ENCODE assay signal across 8 mouse cellular contexts in the genomic region with DNA sequence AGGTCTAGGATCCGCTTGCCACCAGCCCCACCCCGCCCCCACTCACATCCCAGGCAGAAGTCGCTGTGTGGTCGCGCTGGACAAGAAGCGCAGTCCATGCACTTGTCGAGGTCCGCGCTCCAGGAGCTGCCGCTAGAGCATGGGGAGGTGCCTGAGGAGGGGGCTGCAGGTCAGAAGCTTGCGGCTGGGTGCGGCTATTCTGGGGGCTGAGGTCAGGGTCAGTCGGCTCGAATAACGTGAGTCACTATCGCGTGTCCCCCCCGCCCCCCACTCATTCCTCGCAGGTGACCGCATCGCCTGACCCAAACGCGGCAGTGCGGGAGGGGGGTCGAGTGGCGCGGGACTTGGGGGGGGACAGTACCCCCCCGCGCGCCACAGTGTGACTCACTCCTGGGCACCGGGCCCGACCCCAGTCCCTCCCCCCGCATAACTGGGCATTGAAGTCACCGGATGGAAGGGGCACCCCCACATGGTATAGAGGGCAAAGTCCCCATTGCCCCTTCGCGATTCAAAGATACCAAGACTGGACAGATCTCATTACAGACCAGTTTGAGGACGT. TPM values are rescaled to one million over a fixed set of nuclear protein-coding genes. Genes with fewer than 3 reads are reported as not detected.
A peak's percentile ranks its signal among the peaks of the same experiment; 100 is the strongest.
DNase-seq lines count a peak whose midpoint lies in the region; ATAC-seq and TF ChIP-seq lines count a peak whose summit lies in the region.

No protein-coding gene starts in this region.

- peak overlapping the region; percentile 98 for H3K4me2 ChIP-seq in forebrain, embryonic 11.5 days (ENCODE audit: low read depth, low read length, severe bottlenecking)
- peak overlapping the region; percentile 92 for H3K4me2 ChIP-seq in hindbrain, embryonic 11.5 days (replicated peaks; ENCODE audit: low read depth, low read length)
- H3K4me2 ChIP-seq in liver, embryonic 13.5 days = peak overlapping the region; percentile 89

- H3K4me1 ChIP-seq in kidney, adult 2 months (ENCODE audit: control insufficient read depth, insufficient read depth, low read length) = peaks cover 13% of the 10 kb centered on the region
- peaks cover 9% of the 10 kb centered on the region; the same call in 1 of the 2 replicates for H3K4me1 ChIP-seq in forebrain, embryonic 11.5 days (replicated peaks; ENCODE audit: control insufficient read depth, insufficient read depth, low read length)
- H3K4me1 ChIP-seq in hindbrain, embryonic 11.5 days (replicated peaks; ENCODE audit: control insufficient read depth, insufficient read depth, low read length) = peaks cover 11% of the 10 kb centered on the region
- peaks cover 58% of the 10 kb centered on the region for H3K4me1 ChIP-seq in liver, embryonic 13.5 days (replicated peaks)
- peaks cover 39% of the 10 kb centered on the region for H3K4me1 ChIP-seq in olfactory bulb, adult 2 months (ENCODE audit: control insufficient read depth, insufficient read depth, low read length)

- TF ChIP-seq CTCF in kidney, adult 2 months (conservative IDR thresholded peaks at IDR 0.05; ENCODE audit: insufficient read depth, insufficient read length, low read depth, low read length) = no peak
- no peak for TF ChIP-seq CTCF in olfactory bulb, adult 2 months (IDR thresholded peaks at IDR 0.05; ENCODE audit: insufficient read depth, low read depth, low read length)

- ATAC-seq in forebrain, embryonic 11.5 days (replicated peaks; ENCODE audit: low FRiP score) = no peak
- no peak for ATAC-seq in hindbrain, embryonic 11.5 days (ENCODE audit: low FRiP score)
- no peak for ATAC-seq in liver, embryonic 13.5 days (ENCODE audit: low read depth)

- DNase-seq in kidney, adult 2 months = peak; percentile 49
- DNase-seq in kidney, adult 9 months = no peak
- DNase-seq in adrenal gland, postnatal 14 days = peak; percentile 90
- DNase-seq in forebrain, embryonic 11.5 days (ENCODE audit: low spot score) = peak; percentile 68
- DNase-seq in hindbrain, embryonic 11.5 days (ENCODE audit: low spot score) = peak; percentile 57
- DNase-seq in liver, embryonic 13.5 days = no peak
- DNase-seq in left cerebral cortex, adult 11 months (ENCODE audit: low spot score) = no peak

- peak overlapping the region; percentile 96 for H3K4me3 ChIP-seq in kidney, adult 2 months (ENCODE audit: insufficient read depth, low read depth, low read length)
- peak overlapping the region; percentile 46 for H3K4me3 ChIP-seq in forebrain, embryonic 11.5 days (ENCODE audit: low read depth, low read length)
- peak overlapping the region; percentile 45 for H3K4me3 ChIP-seq in hindbrain, embryonic 11.5 days (ENCODE audit: low read depth, low read length)
- peak overlapping the region; percentile 63 for H3K4me3 ChIP-seq in liver, embryonic 13.5 days (replicated peaks)
- peak overlapping the region; percentile 63 for H3K4me3 ChIP-seq in olfactory bulb, adult 2 months (ENCODE audit: insufficient read depth, low read depth, low read length)

- under 1% methylated on average over 37 of the region's 37 CpGs for WGBS in kidney, adult 2 months
- WGBS in forebrain, embryonic 11.5 days = under 1% methylated on average over 36 of the region's 37 CpGs
- under 1% methylated on average over 34 of the region's 37 CpGs for WGBS in hindbrain, embryonic 11.5 days
- 2% methylated on average over 37 of the region's 37 CpGs for WGBS in liver, embryonic 13.5 days (ENCODE audit: insufficient replicate concordance)
- WGBS in olfactory bulb, adult 2 months = 2% methylated on average over 37 of the region's 37 CpGs

- TF ChIP-seq POLR2A in kidney, adult 2 months (IDR thresholded peaks at IDR 0.05; ENCODE audit: low read depth, low read length) = no peak
- TF ChIP-seq POLR2A in olfactory bulb, adult 2 months (IDR thresholded peaks at IDR 0.05; ENCODE audit: insufficient read depth, low read depth, low read length) = no peak

- H3K36me3 ChIP-seq in kidney, adult 2 months (ENCODE audit: control insufficient read depth, insufficient read depth, low read length) = no peaks in the 10 kb centered on the region
- no peaks in the 10 kb centered on the region for H3K36me3 ChIP-seq in forebrain, embryonic 11.5 days (ENCODE audit: control insufficient read depth, insufficient read depth, low read length)
- H3K36me3 ChIP-seq in hindbrain, embryonic 11.5 days (ENCODE audit: control insufficient read depth, insufficient read depth, low read length) = no peaks in the 10 kb centered on the region
- no peaks in the 10 kb centered on the region for H3K36me3 ChIP-seq in liver, embryonic 13.5 days

- H3K27ac ChIP-seq in kidney, adult 2 months (ENCODE audit: insufficient read depth, low read depth, low read length) = peak overlapping the region; percentile 64; the same call in 1 of the 2 replicates
- H3K27ac ChIP-seq in forebrain, embryonic 11.5 days (ENCODE audit: low read depth, low read length) = no peak overlapping the region
- no peak overlapping the region for H3K27ac ChIP-seq in hindbrain, embryonic 11.5 days (ENCODE audit: low read depth, low read length)
- no peak overlapping the region for H3K27ac ChIP-seq in liver, embryonic 13.5 days
- H3K27ac ChIP-seq in olfactory bulb, adult 2 months (ENCODE audit: insufficient read depth, low read depth, low read length) = no peak overlapping the region

- H3K27me3 ChIP-seq in kidney, adult 2 months (replicated peaks; ENCODE audit: control insufficient read depth, insufficient read depth, low read length) = no peaks in the 10 kb centered on the region
- H3K27me3 ChIP-seq in forebrain, embryonic 11.5 days (ENCODE audit: control insufficient read depth, insufficient read depth, low read length) = peaks cover 38% of the 10 kb centered on the region
- peaks cover 57% of the 10 kb centered on the region for H3K27me3 ChIP-seq in hindbrain, embryonic 11.5 days (ENCODE audit: control insufficient read depth, insufficient read depth, low read length)
- H3K27me3 ChIP-seq in liver, embryonic 13.5 days = peaks cover 72% of the 10 kb centered on the region

- H3K9ac ChIP-seq in forebrain, embryonic 11.5 days (ENCODE audit: low read length) = peak overlapping the region; percentile 56; the same call in 1 of the 2 replicates
- H3K9ac ChIP-seq in hindbrain, embryonic 11.5 days (ENCODE audit: low read depth, low read length) = peak overlapping the region; percentile 40; the same call in 1 of the 2 replicates
- H3K9ac ChIP-seq in liver, embryonic 13.5 days = peak overlapping the region; percentile 67

- no peaks in the 10 kb centered on the region for H3K9me3 ChIP-seq in forebrain, embryonic 11.5 days (ENCODE audit: control insufficient read depth, low read length)
- H3K9me3 ChIP-seq in hindbrain, embryonic 11.5 days (ENCODE audit: control insufficient read depth, low read length) = no peaks in the 10 kb centered on the region
- H3K9me3 ChIP-seq in liver, embryonic 13.5 days (replicated peaks) = no peaks in the 10 kb centered on the region

RNA-seq across cellular contexts. Expression of a gene that starts 0.7 kb away (rescaled TPM):
- 10.0 and 14.4 TPM in 2 replicates for polyA plus RNA-seq in kidney, adult 2 months (2012; rRNA removed)
- 85.2 and 119 TPM in 2 replicates for total RNA-seq in adrenal gland, postnatal 14 days (2021)
- polyA plus RNA-seq in forebrain, embryonic 11.5 days (2014; fragmentation: Nextera tagmentation; extraction: Ambion mirVana) = 2.5 and 2.7 TPM in 2 replicates
- polyA plus RNA-seq in hindbrain, embryonic 11.5 days (2014; fragmentation: Nextera tagmentation; extraction: Ambion mirVana) = 1.2 and 3.3 TPM in 2 replicates
- 6.2 and 6.7 TPM in 2 replicates for polyA plus RNA-seq in liver, embryonic 13.5 days (2015; fragmentation: Nextera tagmentation; extraction: Ambion mirVana)
- polyA plus RNA-seq in olfactory bulb, adult 2 months (2012; ENCODE audit: insufficient read depth, insufficient read length, low replicate concordance, missing spikeins) = not detected in 2 replicates

RNA-seq across cellular contexts. Expression of a gene that starts 2.5 kb away (rescaled TPM):
- 2.5 and 2.6 TPM in 2 replicates for polyA plus RNA-seq in kidney, adult 2 months (2012; rRNA removed)
- total RNA-seq in adrenal gland, postnatal 14 days (2021) = 0.30 TPM in 1 of 2 replicates, not detected in the other
- polyA plus RNA-seq in forebrain, embryonic 11.5 days (2014; fragmentation: Nextera tagmentation; extraction: Ambion mirVana) = 8.7 and 9.7 TPM in 2 replicates
- polyA plus RNA-seq in hindbrain, embryonic 11.5 days (2014; fragmentation: Nextera tagmentation; extraction: Ambion mirVana) = 12.8 and 18.1 TPM in 2 replicates
- polyA plus RNA-seq in liver, embryonic 13.5 days (2015; fragmentation: Nextera tagmentation; extraction: Ambion mirVana) = 0.68 and 1.3 TPM in 2 replicates
- polyA plus RNA-seq in olfactory bulb, adult 2 months (2012; ENCODE audit: insufficient read depth, insufficient read length, low replicate concordance, missing spikeins) = not detected in 2 replicates

RNA-seq across cellular contexts. Expression of a gene that starts 2.9 kb away (rescaled TPM):
- 14.2 and 15.7 TPM in 2 replicates for polyA plus RNA-seq in kidney, adult 2 months (2012; rRNA removed)
- 25.2 and 26.3 TPM in 2 replicates for total RNA-seq in adrenal gland, postnatal 14 days (2021)
- 54.0 and 56.6 TPM in 2 replicates for polyA plus RNA-seq in forebrain, embryonic 11.5 days (2014; fragmentation: Nextera tagmentation; extraction: Ambion mirVana)
- polyA plus RNA-seq in hindbrain, embryonic 11.5 days (2014; fragmentation: Nextera tagmentation; extraction: Ambion mirVana) = 56.6 and 56.8 TPM in 2 replicates
- 27.6 and 27.8 TPM in 2 replicates for polyA plus RNA-seq in liver, embryonic 13.5 days (2015; fragmentation: Nextera tagmentation; extraction: Ambion mirVana)
- polyA plus RNA-seq in olfactory bulb, adult 2 months (2012; ENCODE audit: insufficient read depth, insufficient read length, low replicate concordance, missing spikeins) = not detected in 2 replicates

RNA-seq across cellular contexts. Expression of a gene that starts 3.2 kb away (rescaled TPM):
- 367 and 378 TPM in 2 replicates for polyA plus RNA-seq in kidney, adult 2 months (2012; rRNA removed)
- total RNA-seq in adrenal gland, postnatal 14 days (2021) = 158 and 163 TPM in 2 replicates
- polyA plus RNA-seq in forebrain, embryonic 11.5 days (2014; fragmentation: Nextera tagmentation; extraction: Ambion mirVana) = 38.3 and 40.3 TPM in 2 replicates
- 49.7 and 52.5 TPM in 2 replicates for polyA plus RNA-seq in hindbrain, embryonic 11.5 days (2014; fragmentation: Nextera tagmentation; extraction: Ambion mirVana)
- polyA plus RNA-seq in liver, embryonic 13.5 days (2015; fragmentation: Nextera tagmentation; extraction: Ambion mirVana) = 21.6 and 21.9 TPM in 2 replicates
- not detected in 2 replicates for polyA plus RNA-seq in olfactory bulb, adult 2 months (2012; ENCODE audit: insufficient read depth, insufficient read length, low replicate concordance, missing spikeins)

RNA-seq across cellular contexts. Expression of a gene that starts 7.3 kb away (rescaled TPM):
- polyA plus RNA-seq in kidney, adult 2 months (2012; rRNA removed) = 0.14 and 0.45 TPM in 2 replicates
- total RNA-seq in adrenal gland, postnatal 14 days (2021) = not detected in 2 replicates
- polyA plus RNA-seq in forebrain, embryonic 11.5 days (2014; fragmentation: Nextera tagmentation; extraction: Ambion mirVana) = 4.8 and 6.6 TPM in 2 replicates
- polyA plus RNA-seq in hindbrain, embryonic 11.5 days (2014; fragmentation: Nextera tagmentation; extraction: Ambion mirVana) = 4.1 and 6.5 TPM in 2 replicates
- polyA plus RNA-seq in liver, embryonic 13.5 days (2015; fragmentation: Nextera tagmentation; extraction: Ambion mirVana) = not detected in 2 replicates
- polyA plus RNA-seq in olfactory bulb, adult 2 months (2012; ENCODE audit: insufficient read depth, insufficient read length, low replicate concordance, missing spikeins) = not detected in 2 replicates

Comparison
In these comparisons a context has a peak if more than half of its experiments do, and no peak if none do; other contexts are left out.
1. DNase-seq: peak in kidney, adult 2 months (single experiment), adrenal gland, postnatal 14 days (single experiment), forebrain, embryonic 11.5 days (single experiment) and hindbrain, embryonic 11.5 days (single experiment); none in kidney, adult 9 months (single experiment), liver, embryonic 13.5 days (single experiment) and left cerebral cortex, adult 11 months (single experiment).
2. H3K4me3 ChIP-seq: peak in every context shown above with its lines; median percentile 96 in kidney, adult 2 months; 63 in liver, embryonic 13.5 days; 63 in olfactory bulb, adult 2 months; 46 in forebrain, embryonic 11.5 days; 45 in hindbrain, embryonic 11.5 days.
3. RNA of a gene that starts 2.9 kb away (polyA plus RNA-seq): 56.6 to 56.8 TPM in hindbrain, embryonic 11.5 days, 54.0 to 56.6 TPM in forebrain, embryonic 11.5 days, 27.6 to 27.8 TPM in liver, embryonic 13.5 days and 14.2 to 15.7 TPM in kidney, adult 2 months; not detected in olfactory bulb, adult 2 months; every median in the first group is over 10 times any median in the second.
4. Peak in every context shown above with its lines, with median percentiles within 50 percentile points of each other: H3K4me2 ChIP-seq and H3K9ac ChIP-seq.